Mouse (Mus musculus): Measurements from ENCODE around the gene Cabp4.
A peak's percentile ranks its signal among the peaks of the same experiment; 100 is the strongest.

DNA sequence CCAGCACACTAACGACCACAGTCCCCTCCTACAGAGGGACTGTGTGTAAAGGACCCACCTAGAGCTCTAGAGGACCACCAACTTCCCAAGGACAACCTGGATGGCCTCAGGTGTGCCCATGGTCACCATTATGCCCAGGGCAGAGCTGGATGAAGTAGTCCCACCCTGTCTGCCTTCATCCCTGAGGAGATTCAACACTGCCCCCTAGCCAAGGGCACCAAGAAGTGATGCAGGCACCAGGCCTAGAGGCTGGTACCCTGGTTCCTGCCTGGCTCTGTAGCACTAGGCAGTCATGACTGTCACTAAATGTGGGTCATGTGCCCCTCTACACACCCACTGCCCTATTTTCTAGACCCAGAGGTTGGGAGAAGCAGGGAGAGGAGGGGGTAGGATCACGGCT, 12.1 kb downstream of the Cabp4 start:
- TF ChIP-seq POLR2A (IDR thresholded peaks at IDR 0.05; ENCODE audit: low read depth, low read length) (no peak), CTCF (IDR thresholded peaks at IDR 0.05; ENCODE audit: extremely low read depth, insufficient read depth, insufficient read length, insufficient replicate concordance) (peak; percentile 25; the same call in 1 of the 2 replicates)
